Mouse (Mus musculus): ENCODE data around the gene Ebf1. TPM values are rescaled to one million over a fixed set of nuclear protein-coding genes. Genes with fewer than 3 reads are reported as not detected.

Ebf1 gene
- total RNA-seq, 2 experiments from 2014 or later = 3.7 to 5.2 TPM

- DNase-seq (ENCODE audit: low spot score in 2 of 2) = no peak
These were observed 112.8 kb downstream of the Ebf1 start for GRCm38 (mm10) chr11:44729931-44730330.

GRCm38 (mm10) chr11:44731763-44732162, 114.6 kb downstream of the Ebf1 start:
- no peak for DNase-seq (ENCODE audit: low spot score in 2 of 2)

GRCm38 (mm10) chr11:44733276-44733675, 116.2 kb downstream of the Ebf1 start:
- DNase-seq (ENCODE audit: low spot score in 2 of 2) = no peak

- no peak for DNase-seq (ENCODE audit: low spot score in 2 of 2)
These were observed 120.9 kb downstream of the Ebf1 start for GRCm38 (mm10) chr11:44738046-44738445.

DNA sequence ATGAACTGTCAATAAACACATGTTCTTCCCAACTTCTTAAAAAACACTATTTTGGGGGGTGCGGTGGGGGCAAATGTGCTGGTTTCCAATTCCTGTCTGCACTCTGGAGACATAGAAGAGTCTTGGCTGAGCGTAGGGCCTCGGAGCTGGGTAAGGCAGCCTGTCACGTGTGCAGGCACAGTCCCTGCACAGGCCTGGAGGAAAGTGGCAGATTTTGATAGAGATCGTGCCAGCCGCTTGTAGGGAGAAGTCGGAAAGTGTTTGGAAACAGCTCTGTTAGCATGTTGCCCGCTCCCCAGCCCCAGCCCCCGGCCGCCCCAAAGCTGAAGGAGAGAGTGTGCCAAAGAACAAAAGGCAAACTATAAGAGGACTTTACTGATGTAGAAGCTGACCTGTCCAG, 121.7 kb downstream of the Ebf1 start:
- DNase-seq (ENCODE audit: low spot score in 2 of 2) = no peak

- DNase-seq (ENCODE audit: low spot score in 2 of 2) = no peak
These were observed 123.3 kb downstream of the Ebf1 start for GRCm38 (mm10) chr11:44740278-44741041.

- no peak for DNase-seq (ENCODE audit: low spot score in 2 of 2)
These were observed 124.0 kb downstream of the Ebf1 start for GRCm38 (mm10) chr11:44741042-44741491.

DNA sequence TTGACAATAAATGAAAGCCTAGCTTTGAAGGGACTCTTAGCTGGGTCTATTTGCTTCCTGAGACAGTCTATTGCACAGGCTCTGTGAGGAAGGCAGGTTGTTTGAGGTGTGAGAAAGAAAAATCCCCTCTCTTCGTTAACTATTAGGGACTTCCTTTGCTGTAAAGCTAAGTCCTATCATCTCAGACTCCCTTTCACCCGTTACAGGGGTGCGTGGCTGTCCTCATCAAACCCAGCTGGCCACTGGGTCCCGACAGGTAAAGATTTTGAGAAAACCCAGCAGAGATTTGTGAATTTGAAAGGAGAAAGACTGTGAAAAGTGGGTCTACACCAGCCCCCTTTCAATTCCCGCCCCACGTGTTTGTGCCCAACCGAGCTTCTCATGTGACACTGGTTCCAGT, 127.3 kb downstream of the Ebf1 start:
- DNase-seq (ENCODE audit: low spot score in 2 of 2) = no peak

- DNase-seq (ENCODE audit: low spot score in 2 of 2) = no peak
These were observed 128.8 kb downstream of the Ebf1 start for GRCm38 (mm10) chr11:44745946-44746345.

GRCm38 (mm10) chr11:44746731-44747130, 129.6 kb downstream of the Ebf1 start:
- no peak for DNase-seq (ENCODE audit: low spot score in 2 of 2)

DNA sequence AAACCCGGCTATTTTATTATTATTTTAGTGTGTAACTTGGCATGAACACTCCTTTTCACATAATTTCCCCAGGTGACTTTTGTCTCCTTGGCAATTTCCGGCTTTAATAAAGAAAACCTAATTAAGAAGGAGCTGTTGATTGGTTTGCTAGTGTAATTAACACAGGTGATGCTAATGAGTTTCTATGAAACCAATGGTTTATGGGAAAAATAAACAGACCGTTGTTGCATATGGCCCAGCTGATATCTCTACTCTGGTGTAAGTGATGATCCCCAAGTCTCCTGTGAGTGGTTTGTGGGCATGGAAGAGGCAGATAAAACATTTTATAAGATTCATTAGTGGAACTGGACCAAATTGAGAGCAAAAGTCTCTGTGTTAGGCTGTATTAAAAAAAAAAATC, 132.2 kb downstream of the Ebf1 start:
- no peak for DNase-seq (ENCODE audit: low spot score in 2 of 2)

GRCm38 (mm10) chr11:44754336-44754735, 137.2 kb downstream of the Ebf1 start:
- DNase-seq (ENCODE audit: low spot score in 2 of 2) = no peak

GRCm38 (mm10) chr11:44756321-44756720, 139.2 kb downstream of the Ebf1 start:
- no peak for DNase-seq (ENCODE audit: low spot score in 2 of 2)

DNA sequence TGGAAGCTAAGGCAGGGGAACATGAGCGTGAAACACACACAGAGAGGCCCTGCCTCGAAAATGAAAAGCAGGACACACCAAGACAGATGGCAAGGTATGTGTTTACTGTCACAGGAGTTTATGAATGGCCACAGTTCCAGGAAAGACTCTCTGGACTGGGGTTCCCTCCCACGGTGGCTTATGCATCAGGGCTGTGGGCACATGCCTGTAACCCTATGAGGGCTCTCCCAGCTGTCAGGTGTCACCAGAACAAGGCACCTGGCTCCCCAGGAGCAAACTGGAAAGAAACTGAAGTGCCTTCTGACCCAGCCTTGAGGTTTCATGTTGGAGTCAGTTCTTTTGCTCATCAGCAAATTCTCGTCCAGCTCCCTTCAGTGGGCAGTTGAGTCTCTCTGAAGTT, 141.7 kb downstream of the Ebf1 start:
- DNase-seq (ENCODE audit: low spot score in 2 of 2) = no peak

DNA sequence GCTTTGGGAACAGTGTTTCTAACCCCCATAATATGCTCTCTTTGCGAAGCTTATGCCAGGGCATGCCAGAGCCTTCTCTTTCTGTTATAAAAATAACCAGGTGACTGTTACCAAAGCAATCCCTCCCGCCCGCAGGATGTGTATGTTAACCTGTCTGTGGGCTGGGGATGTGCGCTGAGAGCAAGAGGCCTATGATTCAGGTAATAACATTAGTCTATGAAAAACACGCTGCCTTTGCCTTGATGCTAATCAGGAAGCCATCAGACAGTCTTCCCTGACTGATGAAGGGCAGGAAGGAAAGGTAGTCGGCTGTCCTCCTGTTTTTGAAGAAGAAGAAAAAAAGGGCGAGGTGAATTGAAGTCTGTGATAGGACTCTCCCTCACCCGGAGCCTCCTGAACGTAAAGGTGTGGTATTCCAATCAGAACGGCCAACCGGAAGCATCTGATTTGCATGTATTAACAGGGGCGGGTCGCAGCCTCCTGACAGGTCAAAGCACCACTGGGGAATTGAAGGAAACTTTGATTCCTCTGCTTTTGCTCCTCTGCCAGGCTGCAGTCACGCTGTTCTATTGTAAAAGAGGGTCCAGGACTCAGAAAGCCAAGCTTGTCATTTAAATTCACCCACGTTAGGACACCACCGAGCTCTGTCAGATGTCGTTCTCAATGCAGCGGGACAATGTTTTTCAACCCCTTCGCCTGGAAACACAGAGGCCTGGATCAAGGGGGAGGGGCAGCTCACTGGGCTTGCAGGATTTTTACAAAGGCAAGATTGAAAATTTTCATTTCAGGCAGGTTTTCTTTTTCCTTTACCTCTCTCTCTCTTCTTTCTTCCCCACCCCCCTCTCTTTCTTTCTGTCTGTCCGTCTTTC, 144.2 kb downstream of the Ebf1 start:
- DNase-seq (ENCODE audit: low spot score in 2 of 2) = no peak

GRCm38 (mm10) chr11:44763992-44764835, 147.1 kb downstream of the Ebf1 start:
- no peak for DNase-seq (ENCODE audit: low spot score in 2 of 2)

DNA sequence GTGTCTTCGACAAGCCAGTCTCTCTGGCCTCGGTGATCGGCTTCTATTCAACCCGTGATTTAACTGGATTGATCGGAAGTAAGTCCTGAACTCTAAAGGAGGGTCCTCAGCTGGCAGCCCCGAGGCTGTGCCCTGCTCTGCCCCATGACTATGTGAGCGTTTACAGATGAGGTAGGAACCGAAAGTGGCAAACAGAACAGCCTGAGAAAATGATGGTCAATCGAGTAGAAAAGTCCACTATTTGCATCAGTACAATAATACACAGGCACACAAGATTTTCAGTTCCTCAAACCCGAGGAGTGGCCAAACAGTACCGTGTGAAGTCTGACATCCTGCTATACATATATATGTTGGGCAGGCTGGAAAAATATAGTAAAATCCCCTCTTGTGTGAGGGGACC, 147.9 kb downstream of the Ebf1 start:
- DNase-seq (ENCODE audit: low spot score in 2 of 2) = no peak

- DNase-seq (ENCODE audit: low spot score in 2 of 2) = no peak
These were observed 149.1 kb downstream of the Ebf1 start for GRCm38 (mm10) chr11:44766246-44766645.

- DNase-seq (ENCODE audit: low spot score in 2 of 2) = no peak
These were observed 150.2 kb downstream of the Ebf1 start for GRCm38 (mm10) chr11:44767322-44767721.

- no peak for DNase-seq (ENCODE audit: low spot score in 2 of 2)
These were observed 151.2 kb downstream of the Ebf1 start for GRCm38 (mm10) chr11:44768346-44768745.

DNA sequence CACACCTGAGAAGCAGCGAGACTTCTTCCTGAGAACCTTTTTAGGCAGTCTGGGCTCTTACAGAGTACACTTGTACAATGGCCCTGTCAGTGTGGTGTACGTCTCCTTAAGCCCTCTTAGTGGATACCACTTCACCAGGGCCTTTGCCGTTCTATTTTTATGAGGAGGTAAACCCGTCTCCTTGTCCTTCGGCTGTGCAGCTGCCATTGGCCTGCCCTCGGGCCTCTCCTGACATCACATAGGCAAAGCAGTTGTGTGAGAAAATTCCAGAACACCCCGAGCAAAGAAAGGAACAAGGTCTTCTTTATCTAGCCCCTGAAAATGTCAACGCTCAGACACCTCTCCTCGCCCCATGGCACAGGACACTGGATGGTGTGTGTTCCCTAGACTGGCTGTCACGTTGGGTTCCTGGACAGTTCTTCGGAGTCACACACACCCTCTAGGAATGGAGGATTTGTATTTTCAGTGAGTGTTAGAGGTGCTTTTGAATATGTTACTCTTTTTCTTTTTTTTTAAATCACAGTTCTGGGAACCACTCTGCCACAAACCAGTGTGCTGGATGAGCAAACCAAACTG, 154.0 kb downstream of the Ebf1 start:
- DNase-seq (ENCODE audit: low spot score in 2 of 2) = no peak

Measured in layer of hippocampus, postnatal 10 days (tissue).